Mouse (Mus musculus): ENCODE results near the gene Galnt11. TPM values are rescaled to one million over a fixed set of nuclear protein-coding genes. Genes with fewer than 3 reads are reported as not detected.
"Not testable (repeated sequence)": the region's sequence is repeated elsewhere in the genome, so short reads cannot be mapped to it uniquely, and the experiment has no call there.

Galnt11 gene
- polyA plus RNA-seq, 1 experiment from 2014 or later = 52.6 TPM

DNA sequence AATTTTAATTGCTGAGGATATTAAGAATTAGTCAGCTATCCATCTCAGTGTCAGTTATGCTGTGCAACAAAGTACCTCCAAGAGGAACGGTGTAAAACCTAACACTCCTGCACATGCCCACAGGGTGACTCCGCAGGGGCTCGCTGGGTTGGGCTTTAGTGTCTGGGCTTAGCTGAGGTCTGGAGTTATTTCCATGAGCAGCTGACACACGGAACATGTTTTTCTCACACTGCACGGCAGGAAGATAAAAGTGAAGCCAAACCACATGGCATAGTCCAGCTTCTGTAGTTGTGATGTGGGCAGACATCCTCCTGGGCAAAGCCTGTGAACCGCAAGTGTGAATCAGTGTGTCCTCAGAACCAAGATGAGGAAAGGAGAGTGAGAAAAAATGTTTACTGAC lies 6.7 kb upstream of the Galnt11 start:
- Histone ChIP-seq H3K9ac (no peak overlapping the region), H3K27me3 (no peaks in the 10 kb centered on the region), H3K4me3 (no peak overlapping the region), H3K4me1 (replicated peaks) (no peaks in the 10 kb centered on the region), H3K9me3 (no peaks in the 10 kb centered on the region), H3K27ac (replicated peaks) (no peak overlapping the region), H3K4me2 (no peak overlapping the region), H3K36me3 (no peaks in the 10 kb centered on the region)
- 84% methylated on average over 6 of the region's 6 CpGs for WGBS
- ATAC-seq (ENCODE audit: low FRiP score, low read depth) = no peak

DNA sequence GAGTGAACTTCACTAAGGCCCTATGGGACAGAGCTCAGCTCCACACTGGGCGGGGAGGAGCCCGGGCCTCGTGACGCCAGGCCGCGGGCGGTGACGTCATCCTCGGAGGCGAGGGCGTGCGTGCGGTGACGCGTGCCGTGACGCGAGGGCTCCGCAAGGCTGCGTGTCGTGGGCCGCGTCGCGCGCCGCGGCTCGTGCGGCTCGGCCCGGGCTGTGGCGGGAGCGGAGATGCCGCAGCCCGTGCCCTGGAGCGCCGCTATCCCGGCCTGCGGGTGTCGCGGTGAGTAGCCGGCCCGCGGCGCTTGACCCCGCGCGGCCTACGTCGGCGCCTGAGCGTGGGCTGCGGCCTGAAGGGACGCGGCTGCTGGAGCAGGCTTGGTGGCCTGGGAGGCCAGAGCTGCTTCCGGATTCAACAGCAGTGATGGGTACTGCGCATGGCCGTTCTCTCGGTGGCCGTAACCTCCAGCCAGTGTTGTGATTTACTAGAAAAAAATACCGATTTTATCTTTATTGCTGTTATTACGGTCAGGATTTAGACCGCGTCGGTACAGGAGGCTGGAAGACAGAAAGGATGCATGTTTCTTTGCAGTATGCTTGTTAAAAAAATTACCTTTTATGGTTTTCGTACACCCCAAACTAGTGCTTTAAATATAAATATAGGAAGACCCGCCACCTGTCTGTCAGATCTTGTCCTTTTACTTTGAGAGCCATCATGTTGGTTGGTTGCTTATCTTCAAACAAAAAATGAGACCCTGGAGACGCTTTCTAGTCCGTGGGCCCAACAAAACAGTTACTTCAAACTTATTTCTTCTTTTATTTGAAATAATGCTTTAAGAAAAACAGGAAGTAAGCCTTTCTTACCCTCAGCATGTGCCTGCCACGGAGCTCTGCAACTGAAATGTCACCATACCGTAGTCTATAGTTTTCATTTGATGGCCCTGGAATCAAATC lies 1.3 kb downstream of the Galnt11 start, which contains the start of gene E130116L18Rik:
Gene E130116L18Rik (minus strand): TSS at position 402 of the 951 bp plus-strand sequence.
- Histone ChIP-seq H3K4me3 (peak within 1 kb of the TSS; percentile 78), H3K4me2 (peak within 1 kb of the TSS; percentile 57), H3K4me1 (replicated peaks) (peaks cover 18% of the 10 kb centered on the region), H3K36me3 (peaks cover 5% of the 10 kb centered on the region; the same call in 1 of the 2 replicates), H3K9me3 (no peaks in the 10 kb centered on the region), H3K9ac (peak within 1 kb of the TSS; percentile 77), H3K27me3 (no peaks in the 10 kb centered on the region), H3K27ac (replicated peaks) (peak within 1 kb of the TSS; percentile 93)
- ATAC-seq (ENCODE audit: low FRiP score, low read depth) = peak; percentile 98
- 4% methylated on average over 72 of the region's 72 CpGs for WGBS

DNA sequence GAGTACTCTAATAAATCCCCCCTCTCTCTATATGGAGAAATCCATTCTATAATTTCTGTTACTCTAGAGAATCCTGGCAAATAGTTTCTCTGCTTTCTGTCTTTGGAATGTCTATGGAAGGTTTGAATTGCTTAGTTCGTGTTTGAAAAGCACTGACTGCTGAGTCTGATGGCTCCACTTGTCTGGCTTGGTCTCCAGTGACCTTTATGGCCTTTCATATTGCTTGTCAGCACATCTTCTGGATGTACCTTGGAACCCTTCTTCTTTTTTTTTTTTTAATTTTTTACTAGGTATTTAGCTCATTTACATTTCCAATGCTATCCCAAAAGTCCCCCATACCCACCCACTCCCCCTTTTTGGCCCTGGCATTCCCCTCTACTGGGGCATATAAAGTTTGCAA lies 2.7 kb downstream of the Galnt11 start:
- 89% methylated on average over 1 of the region's 1 CpGs for WGBS
- peaks cover 18% of the 10 kb centered on the region for H3K4me1 ChIP-seq (replicated peaks)
- not testable (repeated sequence) for H3K27me3 ChIP-seq; H3K4me3 ChIP-seq; H3K27ac ChIP-seq (replicated peaks); H3K36me3 ChIP-seq; H3K9me3 ChIP-seq; ATAC-seq (ENCODE audit: low FRiP score, low read depth); H3K9ac ChIP-seq
- H3K4me2 ChIP-seq = peak overlapping the region; percentile 57; the same call in 1 of the 2 replicates

DNA sequence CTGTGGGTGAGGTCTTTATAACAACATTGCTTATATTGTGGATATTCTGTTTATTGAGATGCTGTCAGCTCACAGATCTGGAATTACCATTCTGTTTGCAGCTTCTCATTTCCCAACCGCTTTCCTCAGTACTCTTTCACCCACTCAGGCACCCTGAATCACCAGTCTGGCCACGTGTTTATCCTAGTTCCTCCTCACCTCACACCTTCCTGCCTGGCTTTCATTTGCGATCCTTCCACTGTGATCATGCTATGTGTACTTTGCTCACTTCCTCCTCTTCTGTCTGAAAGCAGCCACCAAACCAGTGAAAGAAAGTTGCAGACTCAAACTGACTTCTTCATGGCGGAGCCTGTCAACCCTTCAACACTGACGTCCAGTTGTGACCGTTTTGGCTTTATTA lies 21.4 kb downstream of the Galnt11 start:
- Histone ChIP-seq H3K9ac (no peak overlapping the region), H3K4me1 (replicated peaks) (no peaks in the 10 kb centered on the region), H3K4me2 (no peak overlapping the region), H3K27ac (replicated peaks) (no peak overlapping the region), H3K9me3 (no peaks in the 10 kb centered on the region), H3K4me3 (no peak overlapping the region), H3K27me3 (no peaks in the 10 kb centered on the region), H3K36me3 (peaks cover 11% of the 10 kb centered on the region)
- 93% methylated on average over 6 of the region's 6 CpGs for WGBS
- ATAC-seq (ENCODE audit: low FRiP score, low read depth) = no peak

DNA sequence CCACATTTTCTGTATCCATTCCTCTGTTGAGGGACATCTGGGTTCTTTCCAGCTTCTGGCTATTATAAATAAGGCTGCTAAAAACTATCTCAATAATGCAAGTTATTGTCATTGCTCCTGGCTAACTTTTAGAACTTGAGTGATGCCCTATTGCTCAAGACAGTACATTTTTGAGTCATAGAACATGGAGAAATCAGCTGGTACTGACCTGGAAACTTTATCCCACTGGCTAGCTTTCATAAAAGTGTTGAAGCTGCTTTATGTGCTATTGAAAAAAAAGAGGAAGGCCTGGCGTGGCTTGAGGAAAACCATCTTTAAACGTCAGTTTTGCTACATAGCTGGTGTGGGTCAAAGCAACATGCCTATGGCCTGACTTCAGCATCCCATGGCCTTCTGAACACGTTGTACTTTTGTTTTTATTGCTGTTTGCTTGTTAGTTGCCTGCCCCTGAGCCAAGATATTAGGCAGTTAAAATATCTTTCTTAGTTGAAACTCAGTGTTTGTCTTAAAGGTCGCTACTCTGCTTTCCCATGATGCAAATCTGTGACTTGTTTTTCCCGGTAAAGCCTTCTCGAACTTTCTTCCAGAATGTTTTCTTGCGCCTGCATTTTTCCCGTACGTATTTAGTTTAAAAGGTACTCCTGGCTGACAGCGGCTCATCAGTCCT lies 24.2 kb downstream of the Galnt11 start:
- no peak overlapping the region for H3K27ac ChIP-seq (replicated peaks)
- peaks cover 20% of the 10 kb centered on the region for H3K36me3 ChIP-seq
- H3K9me3 ChIP-seq = no peaks in the 10 kb centered on the region
- H3K27me3 ChIP-seq = no peaks in the 10 kb centered on the region
- H3K4me3 ChIP-seq = no peak overlapping the region
- H3K9ac ChIP-seq = no peak overlapping the region
- no peak overlapping the region for H3K4me2 ChIP-seq
- ATAC-seq (ENCODE audit: low FRiP score, low read depth) = no peak
- no peaks in the 10 kb centered on the region for H3K4me1 ChIP-seq (replicated peaks)
- WGBS = 93% methylated on average over 10 of the region's 10 CpGs

DNA sequence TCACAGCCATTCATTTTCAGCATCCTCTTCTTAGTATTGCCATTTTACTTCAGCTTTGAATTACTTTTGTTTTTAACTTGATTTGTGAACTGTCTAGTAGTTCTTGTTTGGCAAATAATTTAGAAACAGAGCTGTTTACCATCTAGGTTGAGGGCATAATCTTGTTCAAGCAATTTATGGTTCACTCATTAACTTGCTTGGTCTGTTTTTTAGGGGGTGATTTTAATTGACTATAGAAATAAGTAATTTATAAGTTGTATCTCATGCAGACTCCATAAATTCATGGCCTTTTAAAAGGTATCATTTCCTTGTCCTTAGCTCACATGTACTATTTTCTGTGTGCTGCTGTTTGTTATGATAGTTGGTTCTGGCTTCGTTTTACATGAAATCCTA lies 24.8 kb downstream of the Galnt11 start:
- Histone ChIP-seq H3K27me3 (no peaks in the 10 kb centered on the region), H3K4me2 (no peak overlapping the region), H3K4me3 (no peak overlapping the region), H3K27ac (replicated peaks) (no peak overlapping the region), H3K9ac (no peak overlapping the region), H3K4me1 (replicated peaks) (no peaks in the 10 kb centered on the region), H3K36me3 (peaks cover 26% of the 10 kb centered on the region), H3K9me3 (no peaks in the 10 kb centered on the region)
- ATAC-seq (ENCODE audit: low FRiP score, low read depth) = no peak
- 87% methylated on average over 1 of the region's 1 CpGs for WGBS

DNA sequence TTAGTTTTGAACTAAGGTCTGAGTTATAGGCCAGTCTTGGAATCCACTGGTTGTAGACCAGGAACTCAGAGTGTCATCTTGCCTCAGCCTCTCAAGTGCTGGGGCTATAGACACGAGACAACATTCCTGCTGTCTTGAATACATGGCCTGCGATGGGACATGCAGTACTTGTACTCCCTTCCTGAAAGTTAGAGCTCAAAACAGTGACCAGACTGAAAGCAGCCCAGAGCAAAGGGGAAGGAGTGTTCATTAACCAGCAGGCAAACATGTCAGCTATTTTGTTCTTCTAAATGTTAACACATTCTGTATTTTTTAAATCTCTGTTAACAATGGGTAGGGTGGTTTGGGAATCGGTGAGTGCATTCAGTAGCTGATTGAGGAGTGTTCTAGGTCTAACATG lies 25.3 kb downstream of the Galnt11 start:
- Histone ChIP-seq H3K4me2 (no peak overlapping the region), H3K36me3 (peaks cover 27% of the 10 kb centered on the region), H3K27ac (replicated peaks) (no peak overlapping the region), H3K27me3 (no peaks in the 10 kb centered on the region), H3K9me3 (no peaks in the 10 kb centered on the region), H3K4me1 (replicated peaks) (no peaks in the 10 kb centered on the region), H3K4me3 (no peak overlapping the region), H3K9ac (no peak overlapping the region)
- 85% methylated on average over 3 of the region's 3 CpGs for WGBS
- ATAC-seq (ENCODE audit: low FRiP score, low read depth) = no peak

DNA sequence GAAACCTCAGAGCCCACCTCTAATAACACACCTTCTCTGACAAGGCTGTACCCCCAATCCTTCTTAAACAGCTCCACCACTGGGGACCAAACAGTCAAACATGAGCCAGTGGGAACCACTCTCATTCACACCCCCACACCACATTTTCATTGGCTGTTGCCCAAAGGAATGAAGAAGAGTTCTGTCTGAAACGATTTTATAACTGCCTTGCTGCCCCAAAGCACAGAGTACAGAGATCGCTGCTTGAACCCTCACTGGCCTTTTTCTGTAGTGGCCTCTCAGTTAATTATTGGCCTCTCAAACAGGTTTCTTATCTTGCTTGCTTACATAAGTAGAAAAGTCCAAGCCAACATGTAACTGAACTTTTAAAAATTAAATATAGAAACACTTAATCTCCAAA lies 30.7 kb downstream of the Galnt11 start:
- H3K4me2 ChIP-seq = no peak overlapping the region
- H3K27me3 ChIP-seq = no peaks in the 10 kb centered on the region
- H3K4me3 ChIP-seq = no peak overlapping the region
- peaks cover 65% of the 10 kb centered on the region for H3K36me3 ChIP-seq
- no peak for ATAC-seq (ENCODE audit: low FRiP score, low read depth)
- no peak overlapping the region for H3K9ac ChIP-seq
- no peaks in the 10 kb centered on the region for H3K9me3 ChIP-seq
- whole genome bisulfite sequencing = 82% methylated on average over 2 of the region's 2 CpGs
- H3K4me1 ChIP-seq (replicated peaks) = no peaks in the 10 kb centered on the region
- no peak overlapping the region for H3K27ac ChIP-seq (replicated peaks)

DNA sequence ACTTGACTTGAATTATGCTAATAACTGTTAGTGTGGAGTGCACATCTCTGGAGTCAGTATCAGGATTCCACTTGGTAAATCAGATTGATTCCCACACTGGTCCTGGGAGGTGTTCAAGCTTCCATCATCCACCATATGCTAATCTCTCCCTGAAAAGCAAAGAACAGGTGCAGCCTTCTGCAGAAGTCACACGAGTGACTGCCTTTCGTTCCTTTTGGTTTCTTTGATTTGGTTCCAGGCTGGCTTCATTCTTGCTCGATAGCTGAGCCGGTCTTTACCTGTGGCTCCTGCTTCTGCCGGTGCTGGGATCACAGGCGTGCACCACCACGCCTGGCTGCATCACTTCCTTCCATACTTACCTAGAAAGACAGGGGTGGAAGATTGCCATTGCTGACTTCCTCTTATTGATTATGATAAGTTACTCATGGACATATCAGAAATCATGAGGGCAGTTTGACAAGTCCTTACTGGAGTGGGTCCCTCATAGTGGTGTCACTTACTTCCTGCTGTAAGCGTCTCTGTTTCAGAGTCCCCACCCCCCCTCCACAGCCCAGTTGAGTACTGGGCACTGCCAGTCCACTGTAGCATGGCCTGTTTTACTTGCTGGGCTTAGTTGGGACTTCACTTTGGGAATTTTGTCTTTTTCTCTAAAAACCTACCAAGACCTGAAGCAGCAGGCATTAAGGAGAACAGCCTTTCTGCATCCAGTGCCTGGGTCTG lies 31.3 kb downstream of the Galnt11 start:
- peaks cover 71% of the 10 kb centered on the region for H3K36me3 ChIP-seq
- no peak overlapping the region for H3K4me2 ChIP-seq
- no peaks in the 10 kb centered on the region for H3K4me1 ChIP-seq (replicated peaks)
- H3K9me3 ChIP-seq = no peaks in the 10 kb centered on the region
- no peak overlapping the region for H3K27ac ChIP-seq (replicated peaks)
- no peak for ATAC-seq (ENCODE audit: low FRiP score, low read depth)
- H3K27me3 ChIP-seq = no peaks in the 10 kb centered on the region
- WGBS = 93% methylated on average over 8 of the region's 8 CpGs
- no peak overlapping the region for H3K4me3 ChIP-seq
- H3K9ac ChIP-seq = no peak overlapping the region

DNA sequence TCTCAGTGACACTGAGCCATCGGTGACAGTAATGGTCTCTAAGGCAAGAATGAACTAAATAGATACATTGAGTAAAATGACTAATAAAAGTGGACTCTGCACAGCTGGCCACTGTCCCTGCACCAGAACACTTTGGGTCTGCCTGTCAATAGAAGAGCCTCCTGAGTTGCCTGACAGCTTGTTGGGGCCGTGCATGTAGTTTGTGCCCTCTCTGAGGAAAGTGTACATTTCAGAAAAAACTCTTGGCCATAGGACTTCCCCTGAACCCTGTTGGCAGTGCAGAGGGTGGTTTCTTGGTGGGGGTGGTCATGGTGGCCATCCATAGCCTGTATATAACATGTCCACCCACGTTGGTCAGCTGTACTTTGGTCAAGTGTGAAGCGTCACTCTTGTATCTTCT lies 32.8 kb downstream of the Galnt11 start:
- Histone ChIP-seq H3K36me3 (peaks cover 81% of the 10 kb centered on the region), H3K9me3 (no peaks in the 10 kb centered on the region), H3K4me1 (replicated peaks) (no peaks in the 10 kb centered on the region), H3K9ac (no peak overlapping the region), H3K4me2 (no peak overlapping the region), H3K27me3 (no peaks in the 10 kb centered on the region), H3K27ac (replicated peaks) (no peak overlapping the region), H3K4me3 (no peak overlapping the region)
- no peak for ATAC-seq (ENCODE audit: low FRiP score, low read depth)
- WGBS = 98% methylated on average over 4 of the region's 4 CpGs

DNA sequence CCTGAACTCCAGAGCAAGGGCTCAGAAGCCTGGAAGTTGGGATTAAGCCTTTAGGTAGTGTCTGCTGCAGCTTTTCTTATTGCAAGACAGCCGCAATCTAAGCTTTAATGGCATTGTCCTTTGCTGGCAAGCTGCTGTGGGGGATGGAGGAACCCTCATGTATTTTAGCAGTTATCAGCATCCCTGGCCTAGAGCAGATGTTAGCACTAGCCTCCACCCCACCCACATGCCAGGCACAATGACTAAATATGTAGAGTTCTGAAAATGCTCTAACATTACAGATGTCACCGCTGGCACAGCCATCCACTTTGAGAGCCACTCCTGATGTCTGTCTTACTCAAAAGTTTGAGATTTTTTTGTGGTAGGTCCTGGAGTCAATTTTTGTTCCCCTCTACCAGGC lies 35.0 kb downstream of the Galnt11 start:
- ATAC-seq (ENCODE audit: low FRiP score, low read depth) = no peak
- Histone ChIP-seq H3K36me3 (peaks cover 76% of the 10 kb centered on the region), H3K9me3 (no peaks in the 10 kb centered on the region), H3K27me3 (no peaks in the 10 kb centered on the region), H3K4me2 (no peak overlapping the region), H3K27ac (replicated peaks) (no peak overlapping the region), H3K4me3 (no peak overlapping the region), H3K4me1 (replicated peaks) (no peaks in the 10 kb centered on the region), H3K9ac (no peak overlapping the region)
- WGBS = 86% methylated on average over 2 of the region's 2 CpGs

DNA sequence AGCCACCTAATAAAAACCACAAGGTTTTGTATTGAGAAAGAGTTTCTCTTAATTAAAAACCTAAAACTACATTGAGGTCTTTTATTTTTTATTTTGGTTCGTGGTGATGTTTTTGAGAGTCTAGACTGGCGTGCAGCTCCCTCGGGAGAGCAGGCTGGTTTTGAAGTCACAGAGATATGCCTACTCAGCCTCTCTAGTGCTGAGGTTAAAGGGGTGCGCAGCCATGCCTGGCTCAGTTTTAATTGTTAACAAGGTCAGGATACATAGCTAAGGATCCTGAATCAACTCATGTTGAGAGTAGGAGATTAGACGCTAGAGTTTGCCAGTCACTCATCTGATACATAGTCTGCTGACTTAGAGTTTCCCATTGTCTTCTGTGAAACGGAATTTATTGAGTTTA lies 39.7 kb downstream of the Galnt11 start:
- H3K36me3 ChIP-seq = peaks cover 85% of the 10 kb centered on the region
- H3K9me3 ChIP-seq = no peaks in the 10 kb centered on the region
- ATAC-seq (ENCODE audit: low FRiP score, low read depth) = no peak

More for the DNA sequence above, 39.7 kb downstream of the Galnt11 start:
- H3K4me1 ChIP-seq (replicated peaks) = no peaks in the 10 kb centered on the region
- no peak overlapping the region for H3K9ac ChIP-seq
- H3K4me3 ChIP-seq = no peak overlapping the region
- no peaks in the 10 kb centered on the region for H3K27me3 ChIP-seq
- H3K4me2 ChIP-seq = no peak overlapping the region
- H3K27ac ChIP-seq (replicated peaks) = no peak overlapping the region
- 88% methylated on average over 6 of the region's 6 CpGs for WGBS
